Mouse (Mus musculus) forebrain, embryonic 11.5 days (tissue): Measurements from ENCODE around the gene Omp. TPM values are rescaled to one million over a fixed set of nuclear protein-coding genes. Genes with fewer than 3 reads are reported as not detected.

ENCODE experiments used
- polyA plus RNA-seq: library from polyadenylated mRNA; unstranded; fragments of >200 nt; fragmentation: Nextera tagmentation; extraction: Ambion mirVana; gene quantifications from 2 replicates; pipeline ENCODE4 v1.2.1, GENCODE M21; 2014

Gene Omp
- polyA plus RNA-seq, 1 experiment from 2014 or later: not detected

Other genes with a start within 250 kb of the Omp start
- not detected in 2 replicates for gene Gdpd4, start 225.5 kb downstream of the Omp start, polyA plus RNA-seq
- gene Myo7a, start 26.0 kb downstream of the Omp start, polyA plus RNA-seq: 18.1 and 19.1 TPM in 2 replicates
- gene Capn5, start 32.8 kb upstream of the Omp start, polyA plus RNA-seq: 5.8 and 6.1 TPM in 2 replicates
- gene B3gnt6, start 54.0 kb upstream of the Omp start, polyA plus RNA-seq: not detected in 2 replicates
- 16.3 and 16.5 TPM in 2 replicates for gene Acer3, start 175.7 kb upstream of the Omp start, polyA plus RNA-seq
- 9.0 and 9.4 TPM in 2 replicates for gene Tsku, start 215.8 kb upstream of the Omp start, polyA plus RNA-seq